Mouse (Mus musculus) forebrain, embryonic 14.5 days (tissue): ENCODE data around the gene Fat3. TPM values are rescaled to one million over a fixed set of nuclear protein-coding genes. Genes with fewer than 3 reads are reported as not detected.
A peak's percentile ranks its signal among the peaks of the same experiment; 100 is the strongest.

Experiments used
- ATAC-seq: fragments of 200-750 bp; cut with Nextera tagmentation; 2 replicates; pipeline ENCODE4 v1.8.0; 2017; ENCODE audit warnings: mild to moderate bottlenecking, moderate library complexity
- DNase-seq: peaks from one replicate; pipeline ENCODE4 v3.0.0-alpha.2; 2015; ENCODE audit warnings: low spot score
- H3K27ac ChIP-seq: fragments of 300-500 bp; sonication (generic); 2 replicates; pipeline ENCODE4 v1.5.1; 2014; ENCODE audit warnings: low read depth, mild to moderate bottlenecking, control low read depth, low read length, moderate library complexity
- H3K27me3 ChIP-seq: fragments of 300-500 bp; sonication (generic); replicated peaks from 2 replicates; pipeline ENCODE4 v1.6.1; 2014; ENCODE audit warnings: low read length, control low read depth, mixed read lengths; ENCODE audit not compliant: control insufficient read depth, insufficient read depth
- H3K36me3 ChIP-seq: fragments of 300-500 bp; sonication (generic); 2 replicates; pipeline ENCODE4 v1.6.1; 2014; ENCODE audit warnings: low read length, control low read depth; ENCODE audit not compliant: control insufficient read depth, insufficient read depth
- H3K4me1 ChIP-seq: fragments of 300-500 bp; sonication (generic); 2 replicates; pipeline ENCODE4 v1.6.1; 2014; ENCODE audit warnings: antibody characterized with exemption, low read length, control low read depth; ENCODE audit not compliant: control insufficient read depth, insufficient read depth
- H3K4me2 ChIP-seq: fragments of 300-500 bp; sonication (generic); 2 replicates; pipeline ENCODE4 v1.6.1; 2014; ENCODE audit warnings: mild to moderate bottlenecking, control low read depth, low read length
- H3K4me3 ChIP-seq: fragments of 300-500 bp; sonication (generic); 2 replicates; pipeline ENCODE4 v1.5.1; 2014; ENCODE audit warnings: low read depth, low read length, control low read depth
- H3K9ac ChIP-seq: fragments of 300-500 bp; sonication (generic); 2 replicates; pipeline ENCODE4 v1.6.1; 2014; ENCODE audit warnings: mild to moderate bottlenecking, low read length, control low read depth, moderate library complexity
- H3K9me3 ChIP-seq: fragments of 300-500 bp; sonication (generic); replicated peaks from 2 replicates; pipeline ENCODE4 v1.6.1; 2016; ENCODE audit warnings: low read length, control low read depth, mixed read lengths; ENCODE audit not compliant: control insufficient read depth
- WGBS: fragments of 180-500 bp; shearing (Covaris S2); extraction: QIAGEN DNeasy Blood & Tissue Kit; methylation state at CpG from one replicate; pipeline ENCODE4 v1.1.7; 2014; 5-methylcytosine and 5-hydroxymethylcytosine counted together
- polyA plus RNA-seq: library from polyadenylated mRNA; unstranded; fragments of >200 nt; fragmentation: Nextera tagmentation; extraction: Ambion mirVana; gene quantifications from 2 replicates; pipeline ENCODE4 v1.2.1, GENCODE M21; 2014

Gene Fat3
- polyA plus RNA-seq, 1 experiment from 2014 or later = 12.2 TPM

DNA sequence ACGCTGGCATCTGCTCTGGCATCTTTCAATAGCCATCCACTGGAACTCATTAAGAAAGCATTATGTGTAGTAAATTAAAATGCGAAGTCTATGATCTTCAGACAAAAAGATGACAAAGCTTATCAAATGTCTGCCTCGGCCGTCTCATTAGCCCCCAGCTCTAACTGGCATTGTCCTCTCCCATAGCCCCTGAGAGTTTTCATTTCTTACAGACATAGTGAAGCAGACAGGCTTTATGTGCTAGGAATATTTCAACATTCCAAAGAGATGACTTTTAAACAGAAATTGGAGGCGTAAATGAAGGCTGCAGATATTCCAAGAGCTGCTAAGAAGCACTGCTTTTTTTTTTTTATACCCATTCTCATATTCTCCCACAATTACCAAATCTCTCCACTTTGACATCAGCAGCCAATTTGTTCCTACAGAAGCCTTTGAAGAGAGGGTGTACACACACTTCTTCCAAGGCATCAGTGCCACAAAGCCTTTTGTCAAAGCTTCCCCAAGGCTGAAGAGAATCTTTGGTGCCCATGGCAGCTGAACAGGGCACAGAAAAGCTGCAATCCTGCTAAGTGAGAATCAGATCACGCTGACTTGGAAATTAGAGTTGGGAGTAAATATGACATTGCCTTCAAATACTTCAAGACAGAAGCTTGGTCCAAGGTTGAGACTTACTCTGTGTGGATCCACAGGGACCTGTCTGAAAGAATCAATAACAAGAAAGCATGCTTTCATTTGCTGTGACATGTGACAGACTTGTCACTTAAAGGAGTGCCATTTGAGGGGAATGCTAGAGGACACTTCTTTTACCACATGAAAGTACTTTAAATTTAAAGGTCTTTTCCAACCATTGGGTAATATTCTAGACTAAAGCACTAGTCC, 206.9 kb downstream of the Fat3 start:
- DNase-seq = peak; percentile 65
- Histone ChIP-seq H3K36me3 (no peaks in the 10 kb centered on the region), H3K9ac (no peak overlapping the region), H3K4me1 (peaks cover 28% of the 10 kb centered on the region), H3K27ac (peak overlapping the region; percentile 17; the same call in 1 of the 2 replicates), H3K27me3 (no peaks in the 10 kb centered on the region), H3K9me3 (no peaks in the 10 kb centered on the region), H3K4me2 (no peak overlapping the region), H3K4me3 (no peak overlapping the region)
- 15% methylated on average over 6 of the region's 6 CpGs for WGBS
- peak; percentile 51 for ATAC-seq

DNA sequence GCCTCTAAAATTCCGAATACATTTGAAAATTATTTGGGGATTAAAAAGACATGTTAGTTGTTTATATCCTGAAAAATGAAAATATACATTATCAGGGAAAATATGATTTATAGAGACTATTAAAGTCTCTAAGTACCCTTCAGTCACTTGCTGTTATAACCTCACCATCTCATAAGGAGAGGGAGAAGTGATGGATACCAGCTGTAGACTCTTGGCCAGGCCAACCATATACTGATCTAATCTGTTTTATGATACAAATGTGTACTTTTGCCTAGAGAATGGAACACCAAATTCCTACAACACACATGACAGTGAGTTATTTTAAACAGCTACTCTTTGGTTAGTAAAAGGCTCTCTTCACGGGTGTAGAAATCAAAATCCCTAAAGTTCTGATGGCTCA, 208.6 kb downstream of the Fat3 start:
- no peak overlapping the region for H3K9ac ChIP-seq
- DNase-seq (no peak), ATAC-seq (no peak)
- no peaks in the 10 kb centered on the region for H3K9me3 ChIP-seq
- no peak overlapping the region for H3K4me3 ChIP-seq
- no peak overlapping the region for H3K27ac ChIP-seq
- H3K4me1 ChIP-seq = peaks cover 28% of the 10 kb centered on the region
- H3K27me3 ChIP-seq = no peaks in the 10 kb centered on the region
- H3K4me2 ChIP-seq = no peak overlapping the region
- H3K36me3 ChIP-seq = no peaks in the 10 kb centered on the region
- WGBS = 86% methylated on average over 2 of the region's 2 CpGs

DNA sequence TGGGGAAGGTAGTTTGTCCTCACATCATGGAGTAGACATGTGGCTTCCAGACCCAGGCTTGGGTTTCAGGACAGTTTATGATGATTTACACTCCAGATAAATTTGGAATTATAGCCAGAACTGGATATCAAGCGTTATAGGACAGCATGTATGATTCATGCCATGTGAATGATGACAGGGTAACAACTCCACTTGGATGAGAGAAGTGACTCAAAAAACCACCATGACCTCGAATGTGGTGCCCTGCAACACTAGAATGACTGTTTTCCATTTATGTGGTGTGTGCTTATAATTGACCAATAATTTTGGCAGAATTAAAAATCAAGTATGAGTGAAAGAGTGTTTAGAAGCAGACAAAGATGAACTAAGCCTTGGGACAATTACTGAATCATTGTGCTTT, 210.2 kb downstream of the Fat3 start:
- Histone ChIP-seq H3K4me3 (no peak overlapping the region), H3K9ac (no peak overlapping the region), H3K4me1 (peaks cover 28% of the 10 kb centered on the region), H3K27ac (no peak overlapping the region), H3K9me3 (no peaks in the 10 kb centered on the region), H3K4me2 (no peak overlapping the region), H3K27me3 (no peaks in the 10 kb centered on the region), H3K36me3 (no peaks in the 10 kb centered on the region)
- ATAC-seq = no peak
- no peak for DNase-seq
- WGBS = 91% methylated on average over 2 of the region's 2 CpGs

DNA sequence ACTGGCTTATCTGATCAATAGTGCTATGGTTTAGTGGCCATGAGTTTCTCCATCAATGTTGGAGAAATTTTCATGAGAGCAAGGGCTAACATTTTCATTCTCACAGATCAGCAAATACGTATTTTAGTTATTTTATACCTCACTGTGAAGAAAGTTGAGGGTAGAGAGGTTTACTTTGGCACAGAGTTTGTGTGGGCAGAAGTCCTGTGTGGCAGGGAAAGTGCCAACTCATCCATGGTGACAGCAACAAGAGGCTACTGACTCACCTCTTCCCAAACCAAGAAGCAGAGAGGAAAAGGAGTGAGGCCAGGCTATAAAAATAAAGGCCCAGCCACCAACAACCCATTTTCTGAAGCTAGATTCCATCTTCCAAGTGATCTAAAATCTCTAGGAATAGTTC, 218.1 kb downstream of the Fat3 start:
- Histone ChIP-seq H3K4me1 (no peaks in the 10 kb centered on the region), H3K27ac (no peak overlapping the region), H3K4me2 (no peak overlapping the region), H3K27me3 (no peaks in the 10 kb centered on the region), H3K4me3 (no peak overlapping the region), H3K9ac (no peak overlapping the region), H3K36me3 (no peaks in the 10 kb centered on the region), H3K9me3 (no peaks in the 10 kb centered on the region)
- DNase-seq = no peak
- ATAC-seq = no peak
- WGBS = 85% methylated on average over 1 of the region's 1 CpGs

DNA sequence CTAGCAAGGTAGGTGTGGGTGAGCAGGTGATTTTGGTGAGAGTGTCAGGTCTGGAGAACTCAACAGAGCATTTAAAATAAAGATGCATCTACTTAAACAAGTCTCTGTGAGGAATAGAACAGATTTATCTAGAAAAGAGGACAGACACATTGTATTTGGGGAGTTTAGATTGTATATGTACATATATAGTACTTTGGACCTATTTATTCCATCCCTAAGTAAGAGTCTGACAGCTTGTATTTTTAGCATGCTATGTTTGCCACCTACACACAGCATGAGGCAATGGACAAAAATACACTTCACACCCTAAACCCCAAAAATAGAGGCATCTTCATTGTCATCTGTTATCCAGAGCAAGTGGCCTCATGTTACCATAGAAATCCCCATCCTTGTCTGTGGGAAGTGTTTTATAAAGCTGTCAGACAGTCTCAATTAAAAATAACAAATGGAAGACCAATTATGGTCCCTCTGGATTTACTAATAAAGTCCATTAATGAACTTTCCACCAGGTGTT, 218.7 kb downstream of the Fat3 start:
- ATAC-seq (no peak), DNase-seq (no peak)
- Histone ChIP-seq H3K4me3 (no peak overlapping the region), H3K9me3 (no peaks in the 10 kb centered on the region), H3K4me2 (no peak overlapping the region), H3K9ac (no peak overlapping the region), H3K27me3 (no peaks in the 10 kb centered on the region), H3K27ac (no peak overlapping the region), H3K36me3 (no peaks in the 10 kb centered on the region), H3K4me1 (no peaks in the 10 kb centered on the region)

DNA sequence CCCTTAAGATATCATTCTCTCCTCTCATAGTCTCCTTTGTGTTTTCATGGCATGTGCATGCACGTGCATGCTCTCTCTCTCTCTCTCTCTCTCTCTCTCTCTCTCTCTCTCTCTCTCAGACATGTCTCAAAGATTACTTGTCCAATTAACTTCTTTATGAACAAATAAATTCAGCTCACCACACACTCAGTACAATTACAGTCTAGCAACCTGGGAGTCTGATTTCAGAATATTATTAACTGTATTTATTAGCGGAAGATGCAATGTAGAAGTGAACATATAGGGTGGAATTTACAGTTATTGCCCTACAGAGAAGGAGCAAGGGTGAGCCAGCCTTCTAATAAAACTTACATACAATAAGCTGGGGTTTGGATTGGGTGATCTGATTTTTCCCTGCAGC, 225.5 kb downstream of the Fat3 start:
- H3K27me3 ChIP-seq = no peaks in the 10 kb centered on the region
- WGBS = 55% methylated on average over 2 of the region's 2 CpGs

DNA sequence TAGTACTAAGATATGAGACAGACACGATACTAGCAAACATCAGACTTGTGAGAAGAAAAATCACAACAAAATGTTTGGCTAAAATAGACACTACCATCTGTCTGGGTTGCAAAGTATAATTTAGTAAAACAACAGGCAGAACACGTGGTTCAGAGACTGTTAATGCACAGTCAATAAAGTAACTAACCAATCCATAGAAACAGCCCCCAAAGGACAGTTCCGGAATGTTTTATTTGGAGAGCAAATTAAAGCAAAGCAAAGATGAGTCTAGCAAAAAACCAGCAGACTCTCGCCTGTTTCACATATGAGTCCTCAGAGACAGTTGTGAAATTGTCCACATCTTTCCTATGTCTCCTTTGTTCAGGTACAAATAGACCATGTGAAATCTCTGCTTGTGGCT, 227.0 kb downstream of the Fat3 start:
- Histone ChIP-seq H3K27ac (no peak overlapping the region), H3K4me2 (no peak overlapping the region), H3K9ac (no peak overlapping the region), H3K4me1 (no peaks in the 10 kb centered on the region), H3K9me3 (no peaks in the 10 kb centered on the region), H3K36me3 (no peaks in the 10 kb centered on the region), H3K4me3 (no peak overlapping the region), H3K27me3 (no peaks in the 10 kb centered on the region)
- DNase-seq (no peak), ATAC-seq (no peak)
- 83% methylated on average over 4 of the region's 4 CpGs for WGBS

More for the DNA sequence above, 225.5 kb downstream of the Fat3 start:
- H3K9ac ChIP-seq = no peak overlapping the region
- DNase-seq = no peak
- no peaks in the 10 kb centered on the region for H3K36me3 ChIP-seq
- no peak overlapping the region for H3K4me2 ChIP-seq
- H3K27ac ChIP-seq = no peak overlapping the region
- no peak overlapping the region for H3K4me3 ChIP-seq
- ATAC-seq = no peak
- no peaks in the 10 kb centered on the region for H3K4me1 ChIP-seq
- no peaks in the 10 kb centered on the region for H3K9me3 ChIP-seq

DNA sequence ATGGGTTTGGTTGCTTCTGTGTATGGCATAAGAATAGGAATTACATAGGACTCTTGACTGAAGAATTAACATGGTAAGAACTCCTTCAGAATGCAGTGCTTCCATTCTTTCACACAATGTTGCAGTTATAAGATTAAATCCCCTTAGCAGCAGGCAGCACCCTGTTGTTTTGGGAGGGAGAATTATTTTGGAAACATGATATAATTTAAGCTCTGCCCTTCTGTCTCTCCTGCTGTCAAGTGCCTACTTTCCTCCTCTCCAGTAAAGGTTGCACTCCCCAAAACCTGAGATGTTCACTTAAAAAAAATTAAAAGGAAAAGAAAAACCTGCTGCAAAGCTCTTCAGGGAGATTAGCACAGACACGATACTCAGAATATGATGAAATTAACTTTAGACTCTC, 228.3 kb downstream of the Fat3 start:
- no peaks in the 10 kb centered on the region for H3K9me3 ChIP-seq
- no peak overlapping the region for H3K4me2 ChIP-seq
- no peak overlapping the region for H3K27ac ChIP-seq
- ATAC-seq (no peak), DNase-seq (no peak)
- WGBS = 98% methylated on average over 1 of the region's 1 CpGs
- no peaks in the 10 kb centered on the region for H3K4me1 ChIP-seq
- H3K36me3 ChIP-seq = no peaks in the 10 kb centered on the region
- no peak overlapping the region for H3K4me3 ChIP-seq
- no peak overlapping the region for H3K9ac ChIP-seq
- no peaks in the 10 kb centered on the region for H3K27me3 ChIP-seq

DNA sequence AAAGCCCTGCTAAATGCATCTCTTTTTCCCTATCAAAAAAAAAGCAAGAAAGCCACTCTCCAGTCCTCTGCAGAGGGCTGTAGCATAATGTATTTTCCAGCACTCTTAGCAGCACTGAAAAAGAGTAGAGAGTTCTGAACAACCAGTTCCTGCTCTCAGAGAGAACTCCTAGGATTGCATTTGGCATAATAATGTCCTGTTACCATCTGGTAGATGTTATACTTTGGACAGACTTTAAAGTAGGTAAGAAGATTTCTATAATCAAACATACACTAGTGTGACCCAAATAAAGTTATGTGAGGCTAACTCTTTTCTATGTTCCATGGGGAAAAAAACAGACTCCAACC, 230.3 kb downstream of the Fat3 start:
- Histone ChIP-seq H3K36me3 (no peaks in the 10 kb centered on the region), H3K27me3 (no peaks in the 10 kb centered on the region), H3K4me3 (no peak overlapping the region), H3K27ac (no peak overlapping the region), H3K9ac (no peak overlapping the region), H3K4me1 (no peaks in the 10 kb centered on the region), H3K9me3 (no peaks in the 10 kb centered on the region), H3K4me2 (no peak overlapping the region)
- DNase-seq = no peak
- ATAC-seq = no peak
